Mouse (Mus musculus) fat pad, adult 2 months (tissue): ENCODE measurements around the gene Kif22.
A peak's percentile ranks its signal among the peaks of the same experiment; 100 is the strongest.

Experiments
- DNase-seq: peaks from one replicate; pipeline ENCODE4 v3.0.0-alpha.2; 2011; ENCODE audit warnings: low read depth, low spot score; ENCODE audit errors: extremely low read depth

Kif22 gene

GRCm38 (mm10) chr7:127017950-127018345 lies 24.3 kb downstream of the Kif22 start:
- DNase-seq, result no peak

- peak; percentile 88 for DNase-seq
These were observed 25.0 kb downstream of the Kif22 start, which contains the start of gene Pagr1a for GRCm38 (mm10) chr7:127016971-127017949. Pagr1a (minus strand) TSS chr7:127017352.

GRCm38 (mm10) chr7:127016486-127016938 lies 25.8 kb downstream of the Kif22 start:
- no peak for DNase-seq

GRCm38 (mm10) chr7:127016481-127016485 lies 26.0 kb downstream of the Kif22 start, which contains the start of gene Pagr1b:
Pagr1b (minus strand) TSS chr7:127016484.
- DNase-seq, result no peak

GRCm38 (mm10) chr7:127016081-127016480 lies 26.2 kb downstream of the Kif22 start:
- DNase-seq, result no peak

GRCm38 (mm10) chr7:127014993-127015392 lies 27.3 kb downstream of the Kif22 start:
- no peak for DNase-seq

- no peak for DNase-seq
These were observed 28.0 kb downstream of the Kif22 start, which contains the start of gene Mvp for GRCm38 (mm10) chr7:127014320-127014719. Mvp (minus strand) TSS chr7:127014621.

- DNase-seq, result no peak
These were observed 28.9 kb downstream of the Kif22 start for GRCm38 (mm10) chr7:127013385-127013784.

- DNase-seq, result no peak
These were observed 29.4 kb downstream of the Kif22 start for GRCm38 (mm10) chr7:127012845-127013244.

GRCm38 (mm10) chr7:127012374-127012773 lies 29.9 kb downstream of the Kif22 start:
- no peak for DNase-seq

GRCm38 (mm10) chr7:127011717-127012116 lies 30.6 kb downstream of the Kif22 start:
- DNase-seq, result no peak

GRCm38 (mm10) chr7:127011051-127011450 lies 31.2 kb downstream of the Kif22 start:
- DNase-seq, result no peak

- no peak for DNase-seq
These were observed 32.8 kb downstream of the Kif22 start for GRCm38 (mm10) chr7:127009307-127010085.

GRCm38 (mm10) chr7:127008239-127009019 lies 33.8 kb downstream of the Kif22 start:
- DNase-seq, result no peak

- no peak for DNase-seq
These were observed 34.8 kb downstream of the Kif22 start for GRCm38 (mm10) chr7:127007313-127008024.

GRCm38 (mm10) chr7:127004122-127004875 lies 38.0 kb downstream of the Kif22 start:
- DNase-seq, result no peak

GRCm38 (mm10) chr7:127003620-127004019 lies 38.7 kb downstream of the Kif22 start:
- DNase-seq, result no peak

- no peak for DNase-seq
These were observed 42.7 kb downstream of the Kif22 start for GRCm38 (mm10) chr7:126999568-126999967.

GRCm38 (mm10) chr7:126996449-126996848 lies 45.8 kb downstream of the Kif22 start:
- no peak for DNase-seq

- DNase-seq, result no peak
These were observed 53.5 kb downstream of the Kif22 start for GRCm38 (mm10) chr7:126988816-126989215.
